Mouse (Mus musculus) thymus, postnatal 14 days (tissue): ENCODE measurements around the gene Slc35f1.

ENCODE experiments used
- DNase-seq: peaks from one replicate; pipeline ENCODE4 v3.0.0; 2021

The Slc35f1 gene

DNA sequence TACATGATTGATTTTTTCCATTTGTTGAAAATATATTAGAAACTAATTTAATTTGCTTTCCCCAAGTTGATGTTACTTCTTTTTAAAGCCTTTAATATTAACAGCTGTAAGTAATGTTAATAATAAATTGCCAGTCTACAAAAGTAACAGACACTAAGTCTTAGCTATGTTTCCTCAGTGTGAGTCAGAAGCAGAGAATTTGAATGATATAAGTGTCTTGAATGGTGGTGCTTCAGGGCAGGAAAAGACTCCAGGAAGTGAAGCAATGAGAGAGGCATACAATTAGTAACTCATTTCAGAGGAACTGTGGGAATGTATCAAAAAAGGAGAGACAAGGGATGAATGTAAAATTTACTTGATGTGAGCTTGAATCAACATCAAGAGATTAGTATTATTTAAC, 244.3 kb downstream of the Slc35f1 start:
- DNase-seq, result no peak

DNA sequence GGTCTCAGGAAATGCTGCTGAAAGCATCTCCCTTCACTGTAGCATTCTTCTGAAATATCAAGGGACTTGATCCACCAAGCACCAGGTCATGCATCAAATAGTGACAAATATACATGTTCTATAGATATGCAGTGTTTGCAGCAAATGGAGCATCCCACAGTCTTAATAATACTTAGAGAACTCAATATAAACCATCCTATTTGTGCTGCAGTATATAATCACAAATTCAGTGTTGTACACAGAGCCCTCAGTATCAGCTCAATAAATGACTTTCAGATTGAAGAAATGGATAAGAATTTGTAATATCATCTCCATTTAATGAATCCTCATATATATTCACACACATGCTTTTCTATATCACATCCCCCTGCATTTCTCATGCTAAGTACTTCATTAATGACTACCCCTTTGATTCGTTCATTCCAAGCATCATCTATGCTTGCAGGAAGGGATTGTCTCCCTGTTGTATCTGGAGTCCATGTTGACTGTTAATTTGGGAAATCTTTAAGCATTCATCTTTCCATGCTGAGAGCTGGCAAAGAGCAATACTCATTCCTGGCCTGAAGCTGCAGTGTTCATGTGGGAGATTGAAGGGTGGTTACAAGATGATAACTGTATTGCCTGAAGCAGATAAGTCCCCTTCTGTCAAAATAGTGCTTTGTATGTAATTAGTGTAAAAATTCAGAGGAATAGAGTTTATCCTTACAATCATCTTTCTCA, 249.9 kb downstream of the Slc35f1 start:
- no peak for DNase-seq

DNA sequence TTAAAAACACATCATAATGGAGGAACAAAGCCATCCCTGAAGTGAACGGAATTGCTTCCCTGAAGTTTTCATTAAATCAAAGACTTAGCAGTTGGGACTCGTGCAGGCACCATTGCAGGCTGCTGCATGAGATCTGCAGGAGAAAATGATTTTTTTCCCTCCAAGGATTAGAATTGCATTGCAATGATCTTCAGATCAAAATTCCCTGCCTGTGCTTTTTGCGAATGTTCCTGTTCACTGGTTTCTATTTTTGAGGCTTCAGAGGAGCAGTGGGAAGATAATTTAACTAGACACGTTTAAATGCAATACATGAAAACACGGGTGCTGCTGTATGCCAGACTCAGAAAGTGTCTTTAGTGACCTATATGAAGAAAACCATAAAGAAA, 250.5 kb downstream of the Slc35f1 start:
- DNase-seq, result no peak

GRCm38 (mm10) chr10:52952581-52952980, 262.2 kb downstream of the Slc35f1 start:
- no peak for DNase-seq

- DNase-seq, result no peak
These were observed 266.4 kb downstream of the Slc35f1 start for GRCm38 (mm10) chr10:52956728-52957127.

GRCm38 (mm10) chr10:52979251-52979650, 288.9 kb downstream of the Slc35f1 start:
- no peak for DNase-seq

GRCm38 (mm10) chr10:52982836-52983235, 292.5 kb downstream of the Slc35f1 start:
- no peak for DNase-seq

DNA sequence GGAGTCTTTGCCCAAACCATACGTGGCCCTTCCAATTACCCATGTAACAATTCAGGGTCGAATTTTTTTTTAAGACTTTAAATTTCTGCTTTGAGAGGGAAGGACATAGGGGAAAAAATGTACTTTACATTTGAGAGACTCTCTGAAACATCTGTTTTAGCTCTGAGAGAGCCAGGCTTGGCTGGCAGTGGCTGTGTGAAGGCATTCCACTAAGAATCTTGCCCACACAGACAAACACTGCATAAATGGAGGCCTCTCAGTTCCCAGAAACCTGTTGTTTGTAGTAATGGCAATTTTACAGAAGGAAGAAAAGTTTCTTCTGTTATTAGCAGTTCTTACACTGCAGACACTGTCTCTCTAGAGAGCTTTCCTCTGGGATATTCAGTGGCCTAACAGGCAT, 301.9 kb downstream of the Slc35f1 start:
- no peak for DNase-seq

DNA sequence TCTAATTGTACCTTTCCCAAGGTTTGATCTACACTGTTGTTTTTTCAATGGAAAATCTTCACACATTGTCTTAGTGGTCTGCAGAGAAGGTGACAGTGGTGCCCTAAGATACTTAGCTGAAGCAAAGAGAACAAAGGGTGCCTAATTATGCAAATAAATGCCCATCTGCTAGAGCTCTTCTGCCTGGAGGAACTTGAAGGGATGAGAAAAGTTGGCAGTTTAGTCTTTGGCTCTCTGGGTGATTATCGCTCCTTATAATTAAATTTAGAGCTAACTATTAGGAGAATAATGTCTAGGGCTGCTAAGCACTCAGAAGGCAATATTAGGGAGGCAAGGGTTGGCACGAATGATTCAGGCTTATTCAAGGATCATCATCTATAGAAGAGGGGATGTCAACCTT, 306.6 kb downstream of the Slc35f1 start:
- DNase-seq, result no peak

- no peak for DNase-seq
These were observed 310.8 kb downstream of the Slc35f1 start for GRCm38 (mm10) chr10:53001136-53001535.

DNA sequence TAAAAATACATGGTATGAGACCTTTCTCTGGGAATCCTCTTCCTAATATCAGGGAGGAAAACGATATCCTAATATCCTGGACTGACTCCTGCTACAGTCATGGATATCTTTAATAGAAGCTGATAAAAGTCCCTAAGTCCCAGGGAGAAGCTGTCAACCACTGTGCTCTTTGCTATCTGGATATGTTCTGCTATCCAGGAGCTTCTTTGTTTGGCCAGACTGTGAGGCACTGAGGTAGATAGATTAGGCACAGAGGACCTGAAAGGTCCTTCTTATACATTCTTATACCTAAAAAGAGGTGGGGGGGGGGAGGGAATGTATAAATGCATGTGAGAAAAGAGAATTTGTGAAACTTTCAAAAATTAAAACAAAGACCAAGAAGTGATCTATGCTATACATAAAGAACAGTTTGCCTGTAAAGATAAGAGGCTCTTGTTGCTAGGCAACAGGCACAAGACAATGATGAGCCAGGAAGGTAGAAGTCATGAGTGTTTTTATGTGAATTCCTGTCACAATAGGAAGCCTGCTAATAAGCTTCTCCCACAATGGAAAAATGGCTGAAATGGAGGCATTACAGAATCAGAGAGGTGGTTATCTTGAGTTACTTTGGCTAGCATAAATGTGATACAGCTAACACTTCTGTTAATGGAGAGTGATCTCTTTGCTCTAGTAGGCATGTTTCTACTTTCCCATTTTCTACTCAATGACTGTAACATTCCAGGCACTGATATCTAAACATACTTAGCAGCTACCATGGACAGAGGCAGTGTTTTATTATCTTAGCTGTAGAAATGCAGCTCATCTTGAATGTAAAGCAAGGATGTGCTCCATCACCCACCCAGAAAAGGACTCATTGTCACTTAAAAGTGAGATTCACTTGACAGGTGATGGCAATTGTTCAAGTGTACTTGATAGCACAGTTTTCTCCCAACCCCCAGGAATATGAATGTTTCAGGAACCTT, 316.2 kb downstream of the Slc35f1 start:
- no peak for DNase-seq

DNA sequence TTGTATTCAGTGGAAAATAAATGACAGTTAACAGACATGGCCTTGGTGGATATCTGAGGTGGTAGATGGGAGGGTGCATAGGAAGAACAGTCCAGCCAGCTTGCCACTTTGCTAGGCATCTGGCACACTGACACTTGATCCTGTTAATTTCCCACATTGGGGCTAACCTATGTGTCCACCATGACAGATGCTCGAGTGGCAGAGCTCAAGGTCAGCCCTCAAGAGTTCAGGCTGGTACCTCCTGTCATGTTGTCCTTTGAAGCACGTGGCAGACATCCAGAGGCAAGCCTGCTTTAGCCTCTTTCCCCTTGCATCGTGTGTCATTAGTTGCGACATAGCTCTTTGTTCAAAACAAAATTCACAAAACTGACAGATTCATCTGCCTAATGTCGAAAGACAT, 323.5 kb downstream of the Slc35f1 start:
- no peak for DNase-seq

DNA sequence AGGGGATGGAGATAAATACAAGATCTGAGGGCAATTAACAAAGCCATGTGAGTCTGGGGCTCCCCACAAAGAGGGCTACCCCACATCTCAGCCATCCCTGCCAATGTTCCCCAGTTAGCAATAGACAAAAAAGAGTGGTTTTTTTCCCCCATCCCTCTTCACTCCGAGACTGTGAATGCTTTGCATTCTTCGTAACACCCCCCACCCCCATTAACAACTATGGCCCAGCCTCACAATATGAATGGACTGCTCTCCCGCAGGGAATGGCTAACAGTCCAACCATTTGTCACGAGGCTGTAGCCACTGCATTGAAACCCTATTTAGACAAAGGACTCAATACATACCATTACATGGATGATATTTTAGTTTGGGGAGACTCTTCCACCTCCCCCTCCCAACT, 338.1 kb downstream of the Slc35f1 start:
- no peak for DNase-seq

- DNase-seq, result no peak
These were observed 344.9 kb downstream of the Slc35f1 start for GRCm38 (mm10) chr10:53035202-53035601.

- DNase-seq, result no peak
These were observed 355.6 kb downstream of the Slc35f1 start for GRCm38 (mm10) chr10:53045931-53046330.

GRCm38 (mm10) chr10:53052521-53052920, 362.2 kb downstream of the Slc35f1 start:
- no peak for DNase-seq

- DNase-seq, result no peak
These were observed 370.4 kb downstream of the Slc35f1 start for GRCm38 (mm10) chr10:53060745-53061144.

DNA sequence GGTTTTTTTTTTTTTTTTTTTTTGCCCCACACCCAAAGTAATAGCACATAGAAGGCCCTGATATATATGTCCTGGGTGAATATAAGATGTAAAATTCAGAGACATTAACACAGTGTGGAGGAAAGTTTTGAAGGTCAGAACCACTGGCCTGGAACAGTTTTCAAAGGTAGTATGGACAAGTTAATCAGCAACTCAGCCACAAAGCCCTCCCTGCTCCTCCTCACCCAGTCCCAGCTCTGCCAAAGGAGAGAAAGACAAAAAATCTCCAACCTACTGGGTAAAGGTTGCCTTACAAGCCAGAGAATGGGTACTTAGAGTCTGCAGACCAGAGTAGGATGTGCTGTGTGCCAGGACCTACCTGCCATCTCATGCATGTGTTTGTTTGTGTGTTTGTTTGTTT, 372.4 kb downstream of the Slc35f1 start:
- DNase-seq, result no peak

GRCm38 (mm10) chr10:53087811-53088210, 397.5 kb downstream of the Slc35f1 start:
- no peak for DNase-seq

DNA sequence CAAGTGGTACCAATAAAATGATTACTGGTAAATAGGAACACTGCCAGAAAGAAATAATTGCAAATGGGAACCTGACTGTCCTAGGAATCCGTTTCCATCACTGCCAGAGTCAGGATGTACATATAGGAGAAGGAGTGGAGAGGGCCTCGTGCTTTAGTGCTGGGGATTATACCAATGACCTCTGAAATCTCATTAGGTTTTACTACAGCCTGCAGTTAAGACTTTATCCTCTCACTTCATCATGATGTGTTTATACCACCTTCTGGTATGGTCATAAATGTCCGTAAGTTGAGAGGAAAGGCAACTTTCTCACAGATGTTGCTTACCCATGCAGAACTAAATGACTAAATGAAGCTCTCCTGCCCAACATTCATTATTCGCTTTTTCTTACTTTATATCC, 401.2 kb downstream of the Slc35f1 start:
- no peak for DNase-seq

GRCm38 (mm10) chr10:53096446-53096845, 406.1 kb downstream of the Slc35f1 start:
- DNase-seq, result no peak

- no peak for DNase-seq
These were observed 410.5 kb downstream of the Slc35f1 start for GRCm38 (mm10) chr10:53100881-53101280.

DNA sequence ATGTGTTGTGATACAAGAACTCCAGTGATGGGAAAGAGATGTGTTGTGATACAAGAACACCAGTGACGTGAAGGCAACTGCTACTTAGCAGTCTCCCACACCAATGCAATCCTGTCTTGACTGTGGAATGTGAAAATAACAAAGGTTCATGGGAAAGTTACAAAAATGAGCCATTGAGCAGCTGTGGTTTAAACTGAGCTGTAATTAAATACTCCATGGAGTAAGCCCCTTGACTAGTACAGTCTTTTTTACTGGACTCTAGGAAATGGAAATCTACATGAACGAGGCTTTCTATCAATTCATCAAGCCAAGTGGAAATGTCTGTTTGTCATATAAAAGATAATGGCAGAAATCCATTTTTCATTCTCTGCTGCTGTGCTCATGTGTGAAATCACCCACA, 411.1 kb downstream of the Slc35f1 start:
- no peak for DNase-seq

DNA sequence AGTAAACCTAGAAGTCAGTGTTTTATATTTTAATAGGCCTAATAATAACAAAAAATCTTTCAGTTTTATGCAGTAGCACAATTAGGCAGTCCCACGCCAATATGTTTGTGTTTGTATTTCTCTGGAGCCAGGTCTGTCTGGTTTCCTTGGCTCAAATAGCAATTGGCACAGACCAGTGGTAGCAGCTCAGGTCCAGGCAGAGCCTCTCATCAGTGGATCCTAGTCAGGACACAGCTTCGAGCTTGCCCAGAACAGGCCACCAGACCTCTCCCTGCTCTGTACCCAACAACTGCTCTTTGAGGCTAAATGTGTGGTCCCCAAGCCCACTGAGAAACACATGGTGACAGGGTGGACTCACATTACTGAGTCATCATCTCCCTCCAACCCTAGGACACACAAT, 412.1 kb downstream of the Slc35f1 start:
- no peak for DNase-seq
